Mouse (Mus musculus): ENCODE data around the gene Vill. TPM values are rescaled to one million over a fixed set of nuclear protein-coding genes. Genes with fewer than 3 reads are reported as not detected.
A peak's percentile ranks its signal among the peaks of the same experiment; 100 is the strongest.

Gene Vill
- total and polyA plus RNA-seq, 2 experiments from 2014 or later: 2.7 to 6.5 TPM

- Histone ChIP-seq H3K9ac (no peak overlapping the region), H3K36me3 (ENCODE audit: insufficient read depth) (no peaks in the 10 kb centered on the region), H3K4me1 (ENCODE audit: insufficient read depth) (peaks cover 4% of the 10 kb centered on the region), H3K4me3 (ENCODE audit: low read depth, low read length) (no peak overlapping the region), H3K27ac (ENCODE audit: low read depth, low read length) (no peak overlapping the region), H3K27me3 (ENCODE audit: insufficient read depth, low read length) (peaks cover 2% of the 10 kb centered on the region; the same call in 1 of the 2 replicates), H3K9me3 (ENCODE audit: low read length) (no peaks in the 10 kb centered on the region), H3K4me2 (ENCODE audit: low read depth) (no peak overlapping the region)
- no peak for ATAC-seq
- WGBS: 62% methylated on average over 13 of the region's 13 CpGs
- no peak for TF ChIP-seq CTCF (IDR thresholded peaks at IDR 0.05; ENCODE audit: low read depth)
- DNase-seq: no peak
These were observed 42.0 kb downstream of the Vill start for GRCm38 (mm10) chr9:119094462-119095109.

GRCm38 (mm10) chr9:119100177-119100898 is 47.8 kb downstream of the Vill start:
- H3K36me3 ChIP-seq (ENCODE audit: insufficient read depth): no peaks in the 10 kb centered on the region
- H3K4me3 ChIP-seq (ENCODE audit: low read depth, low read length): no peak overlapping the region
- peaks cover 4% of the 10 kb centered on the region; the same call in 1 of the 2 replicates for H3K4me1 ChIP-seq (ENCODE audit: insufficient read depth)
- H3K27ac ChIP-seq (ENCODE audit: low read depth, low read length): no peak overlapping the region
- 20% methylated on average over 15 of the region's 15 CpGs for WGBS
- peaks cover 8% of the 10 kb centered on the region; the same call in 1 of the 2 replicates for H3K27me3 ChIP-seq (ENCODE audit: insufficient read depth, low read length)
- H3K9ac ChIP-seq: no peak overlapping the region
- H3K9me3 ChIP-seq (ENCODE audit: low read length): no peaks in the 10 kb centered on the region
- no peak for ATAC-seq
- 0 out of 2 replicates have a peak, but pooled peaks have one; percentile 11 for TF ChIP-seq CTCF (IDR thresholded peaks at IDR 0.05; ENCODE audit: low read depth)
- DNase-seq: no peak
- no peak overlapping the region for H3K4me2 ChIP-seq (ENCODE audit: low read depth)

- peak; percentile 88 for DNase-seq
- ATAC-seq: peak; percentile 95
- Histone ChIP-seq H3K9me3 (ENCODE audit: low read length) (no peaks in the 10 kb centered on the region), H3K36me3 (ENCODE audit: insufficient read depth) (no peaks in the 10 kb centered on the region), H3K4me1 (ENCODE audit: insufficient read depth) (peaks cover 4% of the 10 kb centered on the region; the same call in 1 of the 2 replicates), H3K4me3 (ENCODE audit: low read depth, low read length) (peak within 1 kb of the TSS; percentile 62), H3K27me3 (ENCODE audit: insufficient read depth, low read length) (peaks cover 8% of the 10 kb centered on the region; the same call in 1 of the 2 replicates), H3K9ac (peak within 1 kb of the TSS; percentile 45), H3K27ac (ENCODE audit: low read depth, low read length) (no peak within 1 kb of the TSS), H3K4me2 (ENCODE audit: low read depth) (peak within 1 kb of the TSS; percentile 70)
- 2% methylated on average over 44 of the region's 44 CpGs for WGBS
- peak; percentile 25; the same call in 1 of the 2 replicates for TF ChIP-seq CTCF (IDR thresholded peaks at IDR 0.05; ENCODE audit: low read depth)
These were observed 49.6 kb downstream of the Vill start, which contains the start of gene Dlec1 for GRCm38 (mm10) chr9:119101992-119102782. Dlec1 (plus strand) TSS chr9:119102478.

- ATAC-seq (no peak; the same call in 1 of the 2 replicates), DNase-seq (no peak)
- no peak for TF ChIP-seq CTCF (IDR thresholded peaks at IDR 0.05; ENCODE audit: low read depth)
- Histone ChIP-seq H3K4me1 (ENCODE audit: insufficient read depth) (peaks cover 4% of the 10 kb centered on the region; the same call in 1 of the 2 replicates), H3K27ac (ENCODE audit: low read depth, low read length) (no peak overlapping the region), H3K9ac (peak overlapping the region; percentile 45), H3K27me3 (ENCODE audit: insufficient read depth, low read length) (peaks cover 8% of the 10 kb centered on the region; the same call in 1 of the 2 replicates), H3K4me2 (ENCODE audit: low read depth) (peak overlapping the region; percentile 70), H3K36me3 (ENCODE audit: insufficient read depth) (no peaks in the 10 kb centered on the region), H3K4me3 (ENCODE audit: low read depth, low read length) (peak overlapping the region; percentile 62), H3K9me3 (ENCODE audit: low read length) (no peaks in the 10 kb centered on the region)
- WGBS: 3% methylated on average over 19 of the region's 19 CpGs
These were observed 50.2 kb downstream of the Vill start for GRCm38 (mm10) chr9:119102783-119103113.

- no peaks in the 10 kb centered on the region for H3K36me3 ChIP-seq (ENCODE audit: insufficient read depth)
- TF ChIP-seq CTCF (IDR thresholded peaks at IDR 0.05; ENCODE audit: low read depth): peak; percentile 50
- no peak overlapping the region for H3K27ac ChIP-seq (ENCODE audit: low read depth, low read length)
- no peak for ATAC-seq
- no peak overlapping the region for H3K4me2 ChIP-seq (ENCODE audit: low read depth)
- H3K9ac ChIP-seq: no peak overlapping the region
- WGBS: 85% methylated on average over 4 of the region's 4 CpGs
- H3K4me3 ChIP-seq (ENCODE audit: low read depth, low read length): no peak overlapping the region
- DNase-seq: no peak
- peaks cover 4% of the 10 kb centered on the region; the same call in 1 of the 2 replicates for H3K4me1 ChIP-seq (ENCODE audit: insufficient read depth)
- no peaks in the 10 kb centered on the region for H3K9me3 ChIP-seq (ENCODE audit: low read length)
- H3K27me3 ChIP-seq (ENCODE audit: insufficient read depth, low read length): peaks cover 8% of the 10 kb centered on the region; the same call in 1 of the 2 replicates
These were observed 55.0 kb downstream of the Vill start for GRCm38 (mm10) chr9:119107566-119107965.

- 51% methylated on average over 12 of the region's 12 CpGs for WGBS
- Histone ChIP-seq H3K9ac (no peak overlapping the region), H3K9me3 (ENCODE audit: low read length) (no peaks in the 10 kb centered on the region), H3K27ac (ENCODE audit: low read depth, low read length) (no peak overlapping the region), H3K27me3 (ENCODE audit: insufficient read depth, low read length) (no peaks in the 10 kb centered on the region), H3K4me2 (ENCODE audit: low read depth) (no peak overlapping the region), H3K4me1 (ENCODE audit: insufficient read depth) (no peaks in the 10 kb centered on the region), H3K4me3 (ENCODE audit: low read depth, low read length) (no peak overlapping the region), H3K36me3 (ENCODE audit: insufficient read depth) (no peaks in the 10 kb centered on the region)
- ATAC-seq: no peak
- no peak for DNase-seq
- no peak for TF ChIP-seq CTCF (IDR thresholded peaks at IDR 0.05; ENCODE audit: low read depth)
These were observed 57.2 kb downstream of the Vill start for GRCm38 (mm10) chr9:119109685-119110353.

Measured in forebrain, postnatal 0 days (tissue).